Mouse (Mus musculus): ENCODE measurements around the gene Rfc2.

GRCm38 (mm10) chr5:134568030-134568429, 13.1 kb upstream of the Rfc2 start:
- no peak for TF ChIP-seq CTCF (IDR thresholded peaks at IDR 0.05; ENCODE audit: extremely low read depth, insufficient read depth, low read length)
- no peak for TF ChIP-seq POLR2A (IDR thresholded peaks at IDR 0.05; ENCODE audit: extremely low read depth, insufficient read depth, low read length)

Measured in cortical plate, adult 2 months (tissue).